Mouse (Mus musculus): ENCODE results near the gene Snx33. TPM values are rescaled to one million over a fixed set of nuclear protein-coding genes. Genes with fewer than 3 reads are reported as not detected.

The Snx33 gene
- polyA plus RNA-seq, 1 experiment from 2014 or later: 9.2 TPM

DNA sequence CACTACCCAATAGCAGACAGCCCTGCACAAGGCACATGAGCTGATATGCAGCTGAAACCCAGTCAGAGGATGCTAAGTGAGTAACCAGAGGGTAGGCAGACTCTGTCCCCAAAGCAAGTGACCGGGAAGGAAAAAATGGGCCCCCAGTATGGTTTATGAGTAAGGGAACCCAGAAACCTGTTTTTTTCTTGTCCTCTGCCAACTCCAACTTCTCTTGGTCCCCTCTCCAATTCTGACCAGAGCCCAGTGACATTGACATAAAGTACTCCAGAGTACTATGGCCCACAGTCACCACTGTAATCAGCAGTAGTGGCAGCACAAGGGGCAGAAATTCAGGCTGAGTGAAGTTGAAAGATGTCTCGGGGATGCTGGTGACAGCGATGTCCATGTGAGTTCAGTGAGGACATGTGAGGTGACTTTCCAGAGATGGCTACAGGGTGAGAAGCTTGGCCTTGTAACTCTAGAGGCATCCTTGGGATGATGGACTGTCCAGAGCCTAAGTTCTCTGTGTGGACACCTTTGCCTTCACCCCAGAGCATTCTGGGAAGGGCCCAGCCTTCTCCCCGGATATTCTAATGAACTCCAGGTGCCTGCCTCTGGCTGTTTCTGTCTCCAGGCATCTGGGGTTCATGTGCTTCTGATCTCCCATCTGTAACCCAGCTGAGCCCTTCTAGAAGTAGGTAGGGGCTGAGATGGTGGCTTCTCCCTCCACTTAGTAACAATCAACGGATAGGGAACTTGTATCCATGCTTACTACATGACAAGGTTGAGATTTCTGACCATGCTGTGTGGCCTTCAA is 55.9 kb downstream of the Snx33 start:
- Histone ChIP-seq H3K4me3 (ENCODE audit: inconsistent target) (no peak overlapping the region), H3K79me2 (ENCODE audit: inconsistent target) (no peaks in the 10 kb centered on the region), H3K27ac (no peak overlapping the region), H3K36me3 (ENCODE audit: inconsistent target) (no peaks in the 10 kb centered on the region)
- 86% methylated on average over 5 of the region's 5 CpGs for WGBS (ENCODE audit: missing documents)

GRCm38 (mm10) chr9:56871191-56871590 is 57.0 kb downstream of the Snx33 start:
- WGBS (ENCODE audit: missing documents): 48% methylated on average over 5 of the region's 5 CpGs

DNA sequence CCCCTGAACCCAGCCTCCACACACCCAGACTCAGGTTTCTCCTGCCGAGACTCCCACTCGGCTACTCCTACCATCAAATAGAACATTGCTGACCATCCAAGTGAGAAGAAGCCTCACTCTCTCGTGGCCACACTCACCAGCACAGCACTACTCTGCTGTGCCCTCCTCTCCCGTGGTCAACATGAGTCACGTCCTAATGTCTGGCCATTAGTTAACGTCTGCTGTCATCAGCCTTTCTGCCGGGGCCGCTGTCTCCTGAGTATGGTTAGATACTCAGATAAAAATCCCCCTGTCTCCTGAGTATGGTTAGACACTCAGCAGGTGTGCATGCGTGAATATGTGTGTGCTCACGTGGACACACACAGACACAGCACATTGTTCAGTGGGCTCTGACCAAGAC is 57.4 kb downstream of the Snx33 start:
- H3K79me2 ChIP-seq (ENCODE audit: inconsistent target): no peaks in the 10 kb centered on the region
- peak overlapping the region; percentile 35 for H3K27ac ChIP-seq
- no peaks in the 10 kb centered on the region for H3K36me3 ChIP-seq (ENCODE audit: inconsistent target)
- WGBS (ENCODE audit: missing documents): 65% methylated on average over 10 of the region's 10 CpGs
- H3K4me3 ChIP-seq (ENCODE audit: inconsistent target): no peak overlapping the region

More at GRCm38 (mm10) chr9:56871191-56871590, 57.0 kb downstream of the Snx33 start:
- Histone ChIP-seq H3K27ac (peak overlapping the region; percentile 35), H3K79me2 (ENCODE audit: inconsistent target) (no peaks in the 10 kb centered on the region), H3K36me3 (ENCODE audit: inconsistent target) (no peaks in the 10 kb centered on the region), H3K4me3 (ENCODE audit: inconsistent target) (no peak overlapping the region)

- no peak overlapping the region for H3K27ac ChIP-seq
- H3K4me3 ChIP-seq (ENCODE audit: inconsistent target): no peak overlapping the region
- no peaks in the 10 kb centered on the region for H3K36me3 ChIP-seq (ENCODE audit: inconsistent target)
- no peaks in the 10 kb centered on the region for H3K79me2 ChIP-seq (ENCODE audit: inconsistent target)
- 88% methylated on average over 13 of the region's 13 CpGs for WGBS (ENCODE audit: missing documents)
Measured at GRCm38 (mm10) chr9:56869552-56869951, 58.6 kb downstream of the Snx33 start.

DNA sequence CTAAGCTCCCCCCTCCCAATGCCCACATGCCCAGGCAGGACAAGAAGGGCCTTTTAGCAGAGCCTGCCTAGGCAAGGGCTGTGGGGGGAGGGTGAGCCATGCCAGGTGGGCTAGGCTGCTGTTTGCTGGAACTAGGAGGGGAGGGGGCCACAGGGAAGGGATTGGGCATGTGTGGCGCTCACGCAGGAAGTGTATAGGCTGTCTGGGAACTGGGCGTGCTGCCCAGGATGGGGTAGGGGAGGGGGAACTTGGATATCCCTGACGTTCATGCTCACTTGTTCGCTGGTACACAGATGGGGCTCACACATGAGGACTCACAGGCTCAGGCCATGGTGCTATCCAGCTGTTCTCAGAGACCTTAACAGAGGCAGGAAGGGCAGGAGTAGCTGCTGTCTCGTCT is 59.9 kb downstream of the Snx33 start:
- H3K4me3 ChIP-seq (ENCODE audit: inconsistent target): no peak overlapping the region
- no peaks in the 10 kb centered on the region for H3K36me3 ChIP-seq (ENCODE audit: inconsistent target)
- WGBS (ENCODE audit: missing documents): 43% methylated on average over 6 of the region's 6 CpGs
- no peak overlapping the region for H3K27ac ChIP-seq
- no peaks in the 10 kb centered on the region for H3K79me2 ChIP-seq (ENCODE audit: inconsistent target)

Other genes with a start within 250 kb of the Snx33 start
- gene Lingo1, start 131.9 kb downstream of the Snx33 start, polyA plus RNA-seq (2018): not detected in 3 replicates
- not detected in 3 replicates for gene Odf3l1, start 63.7 kb downstream of the Snx33 start, polyA plus RNA-seq (2018)
- 0.14 TPM in 1 of 3 replicates, not detected in the others for gene Cspg4, start 63.3 kb downstream of the Snx33 start, polyA plus RNA-seq (2018)
- gene Imp3, start 9.1 kb upstream of the Snx33 start, polyA plus RNA-seq (2018): 8.7 to 43.8 TPM (median 38.4 TPM) in 3 replicates
- 5.8 to 9.0 TPM (median 7.9 TPM) in 3 replicates for gene Snupn, start 22.5 kb upstream of the Snx33 start, polyA plus RNA-seq (2018)
- 12.0 to 23.0 TPM (median 12.3 TPM) in 3 replicates for gene Ptpn9, start 66.6 kb upstream of the Snx33 start, polyA plus RNA-seq (2018)
- gene Sin3a, start 143.7 kb upstream of the Snx33 start, polyA plus RNA-seq (2018): 23.9 to 29.7 TPM (median 29.7 TPM) in 3 replicates
- 26.9 to 46.4 TPM (median 35.9 TPM) in 3 replicates for gene Man2c1, start 202.3 kb upstream of the Snx33 start, polyA plus RNA-seq (2018)
- gene Neil1, start 219.9 kb upstream of the Snx33 start, polyA plus RNA-seq (2018): 3.3 to 8.3 TPM (median 5.6 TPM) in 3 replicates
- gene Commd4, start 230.0 kb upstream of the Snx33 start, polyA plus RNA-seq (2018): 45.0 to 80.9 TPM (median 72.1 TPM) in 3 replicates